Mouse (Mus musculus) limb, embryonic 14.5 days (tissue): ENCODE data around the gene Nfix. TPM values are rescaled to one million over a fixed set of nuclear protein-coding genes. Genes with fewer than 3 reads are reported as not detected.

Experiments used
- ATAC-seq: fragments of 200-750 bp; cut with Nextera tagmentation; 2 replicates; pipeline ENCODE4 v1.8.0; 2017; ENCODE audit warnings: low read depth, moderate number of reproducible peaks, moderate TSS enrichment; ENCODE audit not compliant: low FRiP score
- DNase-seq: peaks from one replicate; pipeline ENCODE4 v3.0.0-alpha.2; 2015; ENCODE audit warnings: low spot score
- H3K27ac ChIP-seq: fragments of 300-500 bp; sonication (generic); replicated peaks from 2 replicates; pipeline ENCODE4 v1.5.1; 2014; ENCODE audit warnings: low read depth, mild to moderate bottlenecking, low read length, moderate library complexity, mixed read lengths
- H3K27me3 ChIP-seq: fragments of 300-500 bp; sonication (generic); 2 replicates; pipeline ENCODE4 v1.6.1; 2014; ENCODE audit warnings: low read length, mixed read lengths; ENCODE audit not compliant: control insufficient read depth, insufficient read depth
- H3K36me3 ChIP-seq: fragments of 300-500 bp; sonication (generic); 2 replicates; pipeline ENCODE4 v1.6.1; 2014; ENCODE audit warnings: mild to moderate bottlenecking, low read length, moderate library complexity, mixed read lengths; ENCODE audit not compliant: control insufficient read depth, insufficient read depth
- H3K4me1 ChIP-seq: fragments of 300-500 bp; sonication (generic); 2 replicates; pipeline ENCODE4 v1.6.1; 2014; ENCODE audit warnings: antibody characterized with exemption, low read length, mixed read lengths; ENCODE audit not compliant: control insufficient read depth, insufficient read depth
- H3K4me2 ChIP-seq: fragments of 300-500 bp; sonication (generic); replicated peaks from 2 replicates; pipeline ENCODE4 v1.6.1; 2014; ENCODE audit warnings: low read depth, mild to moderate bottlenecking, low read length, moderate library complexity; ENCODE audit not compliant: severe bottlenecking
- H3K4me3 ChIP-seq: fragments of 300-500 bp; sonication (generic); replicated peaks from 2 replicates; pipeline ENCODE4 v1.5.1; 2014; ENCODE audit warnings: low read length
- H3K9ac ChIP-seq: fragments of 300-500 bp; sonication (generic); 2 replicates; pipeline ENCODE4 v1.6.1; 2014; ENCODE audit warnings: mild to moderate bottlenecking, low read depth, low read length, moderate library complexity; ENCODE audit not compliant: severe bottlenecking
- H3K9me3 ChIP-seq: fragments of 300-500 bp; sonication (generic); 2 replicates; pipeline ENCODE4 v1.6.1; 2016; ENCODE audit warnings: low read length; ENCODE audit not compliant: control insufficient read depth
- POLR2A ChIP-seq: fragments of 200-500 bp; IDR thresholded peaks from 2 replicates; pipeline ENCODE4 v1.8.0; 2012; ENCODE audit warnings: inconsistent platforms, mild to moderate bottlenecking, moderate library complexity, borderline replicate concordance; ENCODE audit not compliant: insufficient read depth, insufficient read length; ENCODE audit errors: extremely low read depth
- WGBS: fragments of 180-500 bp; shearing (Covaris S2); extraction: QIAGEN DNeasy Blood & Tissue Kit; methylation state at CpG from one replicate; pipeline ENCODE4 v1.1.7; 2014; 5-methylcytosine and 5-hydroxymethylcytosine counted together
- polyA plus RNA-seq, 2 experiments: library from polyadenylated mRNA; depleted of rRNA in 1 of 2; stranded (reverse) in 1 of 2; unstranded in 1 of 2; fragments of >200 nt; fragmentation: Nextera tagmentation in 1 of 2; extraction: Ambion mirVana in 1 of 2; gene quantifications; 2 replicates each; pipeline versions ENCODE4 v1.2.1 to v1.2.3; 2012 to 2014

Nfix gene
- polyA plus RNA-seq, 2 experiments: 81.2 to 100 TPM

GRCm38 (mm10) chr8:84745032-84745925, 54.9 kb downstream of the Nfix start:
- Histone ChIP-seq H3K9ac (peak overlapping the region; percentile 45), H3K27me3 (no peaks in the 10 kb centered on the region), H3K4me1 (peaks cover 93% of the 10 kb centered on the region), H3K4me3 (peak overlapping the region; percentile 4; the same call in 1 of the 2 replicates), H3K27ac (peak overlapping the region; percentile 99), H3K9me3 (no peaks in the 10 kb centered on the region), H3K36me3 (peaks cover 18% of the 10 kb centered on the region), H3K4me2 (peak overlapping the region; percentile 45)
- no peak for DNase-seq
- WGBS: 7% methylated on average over 17 of the region's 17 CpGs
- no peak for TF ChIP-seq POLR2A
- ATAC-seq: no peak

GRCm38 (mm10) chr8:84743517-84744420, 56.4 kb downstream of the Nfix start:
- Histone ChIP-seq H3K4me3 (no peak overlapping the region; the same call in none of the 2 replicates), H3K9ac (0 out of 2 replicates have a peak overlapping the region, but pooled peaks have one; percentile 53)

GRCm38 (mm10) chr8:84743054-84743415, 57.1 kb downstream of the Nfix start:
- Histone ChIP-seq H3K9me3 (no peaks in the 10 kb centered on the region), H3K9ac (peak overlapping the region; percentile 53; the same call in 1 of the 2 replicates), H3K4me1 (peaks cover 96% of the 10 kb centered on the region), H3K4me3 (peak overlapping the region; percentile 17), H3K27ac (peak overlapping the region; percentile 99), H3K36me3 (peaks cover 12% of the 10 kb centered on the region), H3K4me2 (peak overlapping the region; percentile 45), H3K27me3 (no peaks in the 10 kb centered on the region)
- 3% methylated on average over 10 of the region's 10 CpGs for WGBS
- peak; percentile 84 for DNase-seq
- peak; percentile 21 for ATAC-seq
- no peak for TF ChIP-seq POLR2A

More at GRCm38 (mm10) chr8:84743517-84744420, 56.4 kb downstream of the Nfix start:
- Histone ChIP-seq H3K4me2 (peak overlapping the region; percentile 45), H3K4me1 (peaks cover 93% of the 10 kb centered on the region), H3K9me3 (no peaks in the 10 kb centered on the region), H3K36me3 (peaks cover 12% of the 10 kb centered on the region), H3K27me3 (no peaks in the 10 kb centered on the region), H3K27ac (peak overlapping the region; percentile 99)
- DNase-seq (peak; percentile 89), ATAC-seq (peak; percentile 14)
- 9% methylated on average over 14 of the region's 17 CpGs for WGBS
- no peak for TF ChIP-seq POLR2A

GRCm38 (mm10) chr8:84742171-84743053, 57.7 kb downstream of the Nfix start:
- peak; percentile 90 for ATAC-seq
- Histone ChIP-seq H3K9ac (peak overlapping the region; percentile 53), H3K27ac (peak overlapping the region; percentile 99), H3K27me3 (no peaks in the 10 kb centered on the region), H3K4me3 (peak overlapping the region; percentile 17), H3K9me3 (no peaks in the 10 kb centered on the region), H3K4me2 (peak overlapping the region; percentile 45), H3K4me1 (peaks cover 100% of the 10 kb centered on the region), H3K36me3 (peaks cover 12% of the 10 kb centered on the region)
- WGBS: under 1% methylated on average over 30 of the region's 32 CpGs
- TF ChIP-seq POLR2A: no peak
- DNase-seq: peak; percentile 92
